In the genomic region with DNA sequence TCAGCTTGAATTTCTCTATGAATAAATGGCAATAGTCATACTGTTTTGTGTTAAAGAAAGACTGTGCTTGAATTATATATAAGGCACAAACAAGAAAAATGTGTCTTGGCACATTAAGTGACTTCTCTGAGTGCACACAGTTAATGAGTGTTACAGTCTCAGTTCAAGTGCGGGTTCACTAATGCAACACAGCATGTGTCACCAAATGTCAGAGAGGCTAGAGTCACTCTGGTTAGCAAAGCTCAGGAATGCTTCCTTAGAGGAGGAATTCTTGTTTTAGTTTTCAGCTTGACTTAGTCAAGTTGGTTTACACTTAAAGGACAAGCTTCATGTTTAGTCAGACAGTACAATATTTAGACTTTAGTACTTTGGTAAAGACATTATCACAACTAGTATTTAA, we compare ENCODE assay signal across 28 mouse cellular contexts. TPM values are rescaled to one million over a fixed set of nuclear protein-coding genes. Genes with fewer than 3 reads are reported as not detected.
DNase-seq lines count a peak whose midpoint lies in the region; ATAC-seq and TF ChIP-seq lines count a peak whose summit lies in the region.
"Had no signal": no experiment of that assay in that cellular context is flagged by ENCODE, and none has a peak within 500 bp of the region (broad histone marks: within the 10 kb centered on the region; RNA-seq: fewer than 3 reads in every experiment).

No protein-coding gene starts in this region.

- no peak for TF ChIP-seq POLR2A in kidney, adult 2 months (IDR thresholded peaks at IDR 0.05; ENCODE audit: low read depth, low read length)

- no peak overlapping the region for H3K27ac ChIP-seq in kidney, adult 2 months (ENCODE audit: insufficient read depth, low read depth, low read length)
- H3K27ac ChIP-seq: embryonic facial prominence, embryonic 13.5 days; forebrain, embryonic 10.5 days; forebrain, embryonic 13.5 days; heart, adult 2 months; heart, embryonic 10.5 days; heart, embryonic 13.5 days; hindbrain, embryonic 14.5 days had no signal

- 29% methylated on average over 1 of the region's 1 CpGs for WGBS in kidney, adult 2 months

- H3K27me3 ChIP-seq in kidney, adult 2 months (replicated peaks; ENCODE audit: control insufficient read depth, insufficient read depth, low read length): no peaks in the 10 kb centered on the region
- no peaks in the 10 kb centered on the region for H3K27me3 ChIP-seq in Patski
- H3K27me3 ChIP-seq: embryonic facial prominence, embryonic 13.5 days; forebrain, embryonic 13.5 days; heart, embryonic 13.5 days had no signal

- peaks cover 3% of the 10 kb centered on the region; the same call in 1 of the 2 replicates for H3K4me1 ChIP-seq in kidney, adult 2 months (ENCODE audit: control insufficient read depth, insufficient read depth, low read length)
- H3K4me1 ChIP-seq: embryonic facial prominence, embryonic 13.5 days; forebrain, embryonic 10.5 days; forebrain, embryonic 13.5 days; heart, embryonic 10.5 days; heart, embryonic 13.5 days had no signal

- POLR2A ChIA-PET in Patski (lab: Charles Lee): no interaction called here

- in situ Hi-C loops in Patski (cut with MboI; ENCODE audit: low pct_unique_long_range_greater_than_20kb): no loop called here

- DNase-seq in kidney, adult 2 months: peak; percentile 29
- no peak for DNase-seq in kidney, postnatal 4 days
- DNase-seq in kidney, postnatal 14 days: peak; percentile 7
- DNase-seq in kidney, adult 18-20 months: no peak
- DNase-seq in Patski (ENCODE audit: low read depth, low spot score): no peak
- DNase-seq in retina, embryonic 14.5 days (ENCODE audit: low spot score): peak; percentile 28
- no peak for DNase-seq in left cerebral cortex, postnatal 25 days (ENCODE audit: low spot score in 2 of 2)
- DNase-seq in ovary, postnatal 36 days (ENCODE audit: low spot score): no peak
- DNase-seq: adrenal gland, postnatal 10 days; adrenal gland, postnatal 36 days; cerebellum, adult 11 months; cerebellum, adult 2 months; cerebellum, adult 9-11 months; cerebellum, postnatal 25 days; gastrocnemius, postnatal 10 days; gastrocnemius, postnatal 36 days; heart, adult 2 months; heart, postnatal 14 days; heart, postnatal 4 days had no signal

- TF ChIP-seq CTCF in kidney, adult 2 months (conservative IDR thresholded peaks at IDR 0.05; ENCODE audit: insufficient read depth, insufficient read length, low read depth, low read length): no peak
- no peak for TF ChIP-seq CTCF in Patski (IDR thresholded peaks at IDR 0.05)

- no peak overlapping the region for H3K4me3 ChIP-seq in kidney, adult 2 months (ENCODE audit: insufficient read depth, low read depth, low read length)
- H3K4me3 ChIP-seq: embryonic facial prominence, embryonic 13.5 days; forebrain, embryonic 10.5 days; forebrain, embryonic 13.5 days; heart, adult 2 months; heart, embryonic 10.5 days; heart, embryonic 13.5 days had no signal

- peak; percentile 70 for ATAC-seq in Patski
- ATAC-seq: CD4-positive, CD25-positive, alpha-beta regulatory T cell, adult 4 months; forebrain, embryonic 13.5 days; forebrain, embryonic 16.5 days had no signal

- H3K36me3 ChIP-seq in kidney, adult 2 months (ENCODE audit: control insufficient read depth, insufficient read depth, low read length): no peaks in the 10 kb centered on the region
- H3K36me3 ChIP-seq: embryonic facial prominence, embryonic 13.5 days; forebrain, embryonic 10.5 days; heart, embryonic 10.5 days; heart, embryonic 13.5 days had no signal

- intact Hi-C loops in left cerebral cortex, postnatal 25 days (cut with DNase I): no loop called here

- CTCF ChIA-PET in Patski (lab: Charles Lee): interaction anchor here (1.1 kb wide), 1 partner anchor 150 kb away, joined by 3 read pairs; no protein-coding TSS in a partner anchor

RNA-seq across cellular contexts. Expression of gene Rab38, which starts 35.5 kb away (rescaled TPM):
- 7.6 and 9.1 TPM in 2 replicates for polyA plus RNA-seq in kidney, adult 2 months (2012; rRNA removed)
- polyA plus RNA-seq in Patski (2021): 4.0 TPM
- under 1 TPM; 0.55 to 0.69 TPM for total RNA-seq in left cerebral cortex, postnatal 25 days (2021)
- total RNA-seq: gastrocnemius, adult 18-20 months had no signal
- polyA plus RNA-seq: CD4-positive, CD25-positive, alpha-beta regulatory T cell, adult 4 months had no signal

Comparison
In these comparisons a context has a peak if more than half of its experiments do, and no peak if none do; other contexts are left out.
1. DNase-seq: peak in kidney, adult 2 months (single experiment), kidney, postnatal 14 days (single experiment) and retina, embryonic 14.5 days (single experiment); none in kidney, postnatal 4 days (0 of 2), kidney, adult 18-20 months (single experiment), Patski (single experiment), left cerebral cortex, postnatal 25 days (0 of 2) and ovary, postnatal 36 days (single experiment).